Mouse (Mus musculus) forebrain, embryonic 12.5 days (tissue): ENCODE data around the gene Folr2. TPM values are rescaled to one million over a fixed set of nuclear protein-coding genes. Genes with fewer than 3 reads are reported as not detected.

Experiments
- ATAC-seq: fragments of 200-750 bp; cut with Nextera tagmentation; 2 replicates; pipeline ENCODE4 v1.8.0; 2017; ENCODE audit warnings: moderate TSS enrichment; ENCODE audit not compliant: low FRiP score
- H3K27ac ChIP-seq: fragments of 300-500 bp; sonication (generic); 2 replicates; pipeline ENCODE4 v1.5.1; 2016; ENCODE audit warnings: mild to moderate bottlenecking
- H3K27me3 ChIP-seq: fragments of 300-500 bp; sonication (generic); 2 replicates; pipeline ENCODE4 v1.6.1; 2016; ENCODE audit warnings: mild to moderate bottlenecking
- H3K36me3 ChIP-seq: fragments of 300-500 bp; sonication (generic); replicated peaks from 2 replicates; pipeline ENCODE4 v1.6.1; 2016; ENCODE audit warnings: mild to moderate bottlenecking
- H3K4me1 ChIP-seq: fragments of 300-500 bp; sonication (generic); 2 replicates; pipeline ENCODE4 v1.6.1; 2016
- H3K4me2 ChIP-seq: fragments of 300-500 bp; sonication (generic); 2 replicates; pipeline ENCODE4 v1.6.1; 2016; ENCODE audit warnings: mild to moderate bottlenecking, moderate library complexity
- H3K4me3 ChIP-seq: fragments of 300-500 bp; sonication (generic); replicated peaks from 2 replicates; pipeline ENCODE4 v1.5.1; 2016; ENCODE audit warnings: mild to moderate bottlenecking
- H3K9ac ChIP-seq: fragments of 300-500 bp; sonication (generic); 2 replicates; pipeline ENCODE4 v1.6.1; 2016; ENCODE audit warnings: mild to moderate bottlenecking
- H3K9me3 ChIP-seq: fragments of 300-500 bp; sonication (generic); 2 replicates; pipeline ENCODE4 v1.6.1; 2016
- WGBS: fragments of 180-500 bp; shearing (Covaris S2); methylation state at CpG from one replicate; pipeline ENCODE4 v1.1.7; 2016; 5-methylcytosine and 5-hydroxymethylcytosine counted together
- polyA plus RNA-seq: library from polyadenylated mRNA; unstranded; fragments of >200 nt; fragmentation: Nextera tagmentation; extraction: Ambion mirVana; gene quantifications from 2 replicates; pipeline ENCODE4 v1.2.1, GENCODE M21; 2016

Gene Folr2
- polyA plus RNA-seq, 1 experiment from 2014 or later, result 1.9 TPM

DNA sequence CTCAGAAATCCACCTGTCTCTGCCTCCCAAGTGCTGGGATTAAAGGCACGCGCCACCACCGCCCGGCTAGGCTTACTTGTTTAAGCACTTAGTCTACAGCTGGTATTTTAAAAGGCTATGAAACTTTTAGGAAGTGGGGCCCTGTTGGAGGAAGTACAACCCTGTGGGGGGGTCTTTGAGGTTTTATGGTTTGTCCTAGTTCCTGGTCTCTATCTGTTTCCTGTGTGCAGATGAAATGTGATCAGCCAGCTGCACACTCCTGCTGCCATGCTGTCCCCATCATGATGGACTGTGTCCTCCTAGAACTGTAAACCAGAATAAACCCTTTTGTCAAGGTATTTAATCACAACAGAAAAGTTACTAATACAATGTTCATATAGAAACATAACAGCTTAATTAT lies 27.2 kb upstream of the Folr2 start:
- no peak overlapping the region for H3K9ac ChIP-seq
- 97% methylated on average over 4 of the region's 4 CpGs for WGBS
- H3K4me1 ChIP-seq, result no peaks in the 10 kb centered on the region
- ATAC-seq, result no peak
- H3K27me3 ChIP-seq, result 0 out of 2 replicates have a peak, but pooled peaks cover 2% of the 10 kb centered on the region
- H3K4me3 ChIP-seq, result no peak overlapping the region
- H3K27ac ChIP-seq, result no peak overlapping the region
- no peak overlapping the region for H3K4me2 ChIP-seq
- H3K9me3 ChIP-seq, result no peaks in the 10 kb centered on the region
- H3K36me3 ChIP-seq, result no peaks in the 10 kb centered on the region

DNA sequence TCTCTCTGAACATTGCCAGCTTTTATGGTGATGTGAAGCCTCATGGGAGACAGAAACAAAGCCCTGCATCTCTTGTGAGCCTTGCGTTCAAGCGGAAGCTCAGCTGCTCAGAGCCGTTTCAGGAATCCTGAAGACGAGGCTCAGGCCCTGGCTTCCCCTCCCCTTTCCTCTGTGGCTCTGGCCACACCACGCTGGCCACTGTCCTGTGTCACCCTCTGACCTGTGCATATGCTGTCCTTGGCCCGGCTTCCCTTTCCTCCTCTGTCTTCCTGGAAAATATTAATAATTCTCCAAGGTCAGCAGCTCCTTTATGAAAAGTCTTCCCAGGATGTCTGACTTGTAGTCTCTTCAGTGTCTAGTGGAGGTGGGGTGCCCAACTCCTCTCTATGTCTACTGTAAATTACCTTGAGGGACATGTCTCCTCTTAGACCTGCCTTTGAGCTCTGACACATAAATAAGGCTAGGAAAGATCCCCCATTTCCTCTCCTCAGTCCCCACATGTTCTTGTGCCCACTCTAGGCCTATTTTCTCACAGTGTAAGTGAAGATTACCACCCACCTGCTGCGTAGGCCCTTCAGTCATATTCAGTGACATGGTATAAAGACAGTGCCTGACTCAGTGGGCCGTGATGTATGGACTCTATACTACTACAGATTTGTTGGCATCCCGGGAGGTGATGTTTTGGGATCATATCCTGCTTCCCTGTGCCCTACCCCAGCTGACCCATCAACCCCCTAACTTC lies 25.6 kb upstream of the Folr2 start:
- no peaks in the 10 kb centered on the region for H3K27me3 ChIP-seq
- H3K27ac ChIP-seq, result no peak overlapping the region
- no peaks in the 10 kb centered on the region for H3K36me3 ChIP-seq
- H3K4me1 ChIP-seq, result no peaks in the 10 kb centered on the region
- no peak for ATAC-seq
- H3K9ac ChIP-seq, result no peak overlapping the region
- H3K4me2 ChIP-seq, result no peak overlapping the region
- H3K9me3 ChIP-seq, result no peaks in the 10 kb centered on the region
- WGBS, result 69% methylated on average over 9 of the region's 9 CpGs
- H3K4me3 ChIP-seq, result no peak overlapping the region

DNA sequence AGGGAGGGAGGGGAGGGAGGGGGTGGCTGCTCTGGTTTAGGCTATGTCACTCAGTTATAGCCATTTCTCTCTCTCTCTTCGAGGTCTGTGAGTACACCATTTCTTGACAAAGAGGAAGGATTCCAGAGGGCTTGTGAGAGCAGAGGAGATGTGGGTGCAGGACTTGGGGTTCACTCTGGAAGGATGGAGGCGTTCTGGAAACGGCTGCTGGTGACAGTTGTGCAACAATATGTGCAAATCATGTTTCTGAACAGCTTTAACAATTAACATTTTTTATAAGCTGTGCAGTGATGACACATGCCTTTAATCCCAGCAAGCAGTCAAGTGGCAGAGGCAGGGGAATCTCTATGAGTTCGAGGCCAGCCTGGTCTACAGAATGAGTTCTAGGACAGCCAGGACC lies 23.9 kb upstream of the Folr2 start:
- no peaks in the 10 kb centered on the region for H3K4me1 ChIP-seq
- no peak overlapping the region for H3K4me2 ChIP-seq
- no peak overlapping the region for H3K9ac ChIP-seq
- 66% methylated on average over 4 of the region's 4 CpGs for WGBS
- no peak for ATAC-seq
- H3K36me3 ChIP-seq, result no peaks in the 10 kb centered on the region
- H3K27me3 ChIP-seq, result no peaks in the 10 kb centered on the region
- no peak overlapping the region for H3K4me3 ChIP-seq
- H3K9me3 ChIP-seq, result no peaks in the 10 kb centered on the region
- H3K27ac ChIP-seq, result no peak overlapping the region

DNA sequence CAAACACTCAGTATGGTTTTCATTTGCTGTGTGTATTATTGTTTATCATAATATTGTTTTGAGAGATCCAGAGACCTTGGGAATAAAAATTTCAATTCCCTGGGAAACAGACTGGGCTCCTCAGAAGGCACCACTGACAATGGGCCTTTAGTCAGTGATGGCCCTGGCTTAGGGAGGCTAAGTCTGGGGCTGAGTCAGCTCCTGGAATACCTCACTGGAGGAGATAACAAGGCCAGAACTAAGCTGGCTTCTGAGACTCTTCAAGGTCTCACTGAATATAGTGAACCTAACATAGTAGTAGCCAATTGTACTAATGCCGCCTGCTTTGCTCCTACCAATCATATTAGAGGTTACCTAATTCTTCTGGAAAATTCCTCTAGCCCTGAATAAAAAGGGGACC lies 19.0 kb upstream of the Folr2 start:
- WGBS, result 89% methylated on average over 1 of the region's 1 CpGs
- Histone ChIP-seq H3K4me1 (no peaks in the 10 kb centered on the region), H3K4me2 (no peak overlapping the region), H3K9ac (no peak overlapping the region), H3K27ac (no peak overlapping the region), H3K27me3 (no peaks in the 10 kb centered on the region), H3K36me3 (no peaks in the 10 kb centered on the region), H3K4me3 (no peak overlapping the region), H3K9me3 (no peaks in the 10 kb centered on the region)
- no peak for ATAC-seq

DNA sequence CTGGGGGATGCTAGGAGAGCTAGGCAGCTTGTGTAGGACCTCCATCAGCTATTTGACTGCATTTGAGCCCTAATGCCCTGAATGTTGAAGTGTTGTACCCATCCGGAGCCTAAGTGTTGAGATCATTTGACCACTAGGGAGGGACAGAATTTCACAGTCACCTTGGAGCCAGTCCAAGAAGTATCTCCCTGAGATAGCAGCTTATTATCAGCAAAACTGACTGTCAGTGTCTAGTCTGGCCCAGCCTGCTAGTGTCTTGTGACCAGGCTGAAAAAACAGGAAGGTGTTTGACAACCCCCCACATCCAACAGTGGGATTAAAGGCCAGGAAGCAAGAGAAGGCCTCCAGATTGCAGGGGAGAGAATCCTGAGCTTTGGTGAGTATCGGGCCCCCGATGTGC lies 14.3 kb upstream of the Folr2 start:
- no peak for ATAC-seq
- Histone ChIP-seq H3K27me3 (no peaks in the 10 kb centered on the region), H3K4me1 (peaks cover 4% of the 10 kb centered on the region), H3K27ac (no peak overlapping the region), H3K4me2 (no peak overlapping the region), H3K36me3 (no peaks in the 10 kb centered on the region), H3K4me3 (no peak overlapping the region), H3K9ac (no peak overlapping the region), H3K9me3 (no peaks in the 10 kb centered on the region)
- WGBS, result 88% methylated on average over 3 of the region's 3 CpGs

DNA sequence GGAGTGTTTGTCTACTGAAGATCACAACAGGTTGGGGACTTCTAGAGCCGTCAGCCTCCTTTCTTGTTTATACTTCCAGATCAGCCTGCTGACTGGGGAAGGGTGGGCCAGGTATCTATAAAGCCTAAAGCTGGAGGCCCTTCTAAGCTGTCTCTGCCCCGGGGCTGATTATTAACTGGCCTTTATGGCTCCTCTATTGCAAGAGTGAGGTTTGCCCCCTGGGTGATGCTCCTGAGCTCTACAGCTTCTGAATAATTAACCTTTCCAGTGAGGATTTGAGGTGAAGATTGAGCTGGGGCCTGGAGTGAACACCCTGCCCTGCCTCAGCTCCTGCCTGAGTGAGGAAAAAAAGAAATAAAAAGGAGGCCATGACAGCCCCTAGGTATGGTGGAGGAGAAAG lies 13.6 kb upstream of the Folr2 start, which contains the start of gene Folr1:
Folr1 (minus strand) TSS at position 160 of the 400 bp plus-strand sequence.
- ATAC-seq, result no peak
- Histone ChIP-seq H3K4me3 (no peak within 1 kb of the TSS), H3K4me2 (no peak within 1 kb of the TSS), H3K9me3 (no peaks in the 10 kb centered on the region), H3K27me3 (no peaks in the 10 kb centered on the region), H3K4me1 (peaks cover 4% of the 10 kb centered on the region), H3K36me3 (no peaks in the 10 kb centered on the region), H3K9ac (no peak within 1 kb of the TSS), H3K27ac (no peak within 1 kb of the TSS)
- WGBS, result 84% methylated on average over 2 of the region's 2 CpGs

DNA sequence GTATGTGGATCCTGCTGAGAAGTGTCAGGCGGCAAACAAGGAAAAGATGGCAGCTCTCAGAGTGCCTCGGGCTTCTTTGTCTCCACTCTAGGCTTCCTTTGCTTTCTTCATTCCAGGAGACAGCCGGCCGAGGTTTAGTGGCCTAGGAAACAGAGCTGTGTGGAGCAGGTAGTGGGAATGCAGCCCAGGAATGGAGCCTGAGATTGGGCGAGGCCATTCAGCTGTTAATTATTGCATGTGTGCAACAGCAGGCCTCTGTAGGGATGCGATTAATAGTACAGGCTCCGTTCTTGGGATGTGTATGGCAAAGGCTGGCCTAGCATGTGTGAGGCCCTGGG lies 12.1 kb upstream of the Folr2 start:
- no peak overlapping the region for H3K9ac ChIP-seq
- no peak overlapping the region for H3K4me3 ChIP-seq
- no peaks in the 10 kb centered on the region for H3K36me3 ChIP-seq
- no peak for ATAC-seq
- H3K27ac ChIP-seq, result peak overlapping the region; percentile 31
- H3K4me2 ChIP-seq, result no peak overlapping the region
- H3K9me3 ChIP-seq, result no peaks in the 10 kb centered on the region
- 61% methylated on average over 7 of the region's 7 CpGs for WGBS
- no peaks in the 10 kb centered on the region for H3K27me3 ChIP-seq
- H3K4me1 ChIP-seq, result peaks cover 4% of the 10 kb centered on the region

DNA sequence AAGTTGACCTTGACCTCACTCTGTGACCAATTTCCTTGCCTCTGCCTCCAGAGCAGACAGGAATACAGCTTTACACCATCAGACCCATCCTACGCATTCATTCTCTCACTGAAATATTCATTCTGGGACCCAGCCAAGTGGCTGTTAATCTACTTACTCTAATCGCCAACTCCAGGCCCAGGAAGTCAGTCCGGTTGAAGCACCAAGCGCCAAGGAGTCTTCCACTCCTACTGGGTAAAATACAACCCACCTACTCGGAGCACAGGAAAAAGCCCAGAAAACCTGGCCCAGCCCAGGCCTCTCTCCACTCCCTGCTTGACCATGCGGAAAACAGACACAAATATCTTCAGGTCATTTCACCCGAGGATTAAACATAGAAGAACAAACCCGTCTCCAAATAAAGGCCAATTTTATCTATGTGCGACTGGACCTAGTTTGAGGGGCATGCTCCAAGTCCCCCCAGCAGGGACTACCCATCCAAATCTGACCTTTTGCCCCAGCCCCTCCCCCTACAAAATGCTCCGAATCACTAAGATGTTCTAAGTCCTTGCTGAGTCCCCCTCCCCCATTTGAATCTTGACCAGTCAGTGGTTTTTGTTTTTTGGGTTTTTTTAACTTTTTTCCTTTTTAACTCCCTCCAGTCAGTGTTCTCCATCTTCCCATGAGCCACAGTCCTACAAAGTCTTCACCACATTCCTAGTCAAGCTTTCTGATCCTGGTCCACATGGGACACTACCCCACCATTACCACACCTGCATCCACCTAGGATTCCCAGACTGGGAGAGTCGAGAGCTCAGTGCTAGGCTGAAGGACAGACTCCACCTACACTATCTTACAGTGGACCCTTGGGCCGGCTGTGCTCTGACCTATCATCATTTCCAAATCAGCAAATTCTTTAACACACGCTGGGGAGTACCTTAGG lies 11.5 kb upstream of the Folr2 start:
- no peak for ATAC-seq
- Histone ChIP-seq H3K27ac (peak overlapping the region; percentile 31), H3K4me2 (no peak overlapping the region)

DNA sequence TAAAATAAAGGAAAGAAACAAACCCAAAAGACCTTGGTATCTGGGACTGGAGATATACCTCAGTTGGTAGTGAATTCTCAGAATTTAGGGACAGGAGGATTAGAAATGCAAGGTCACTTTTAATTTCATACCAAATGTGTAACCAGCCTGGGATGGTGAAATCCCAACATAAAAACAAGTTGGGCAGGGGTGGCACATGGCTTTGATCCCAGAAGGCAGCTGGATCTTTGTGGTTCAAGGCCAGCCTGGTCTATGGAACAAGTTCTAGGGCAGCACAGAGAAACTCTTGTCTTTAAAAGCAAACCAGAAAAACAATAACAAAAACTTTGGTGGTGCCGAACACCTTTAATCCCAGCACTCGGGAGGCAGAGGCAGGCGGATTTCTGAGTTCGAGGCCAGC lies 10.5 kb upstream of the Folr2 start:
- no peak overlapping the region for H3K27ac ChIP-seq
- H3K9ac ChIP-seq, result no peak overlapping the region
- H3K9me3 ChIP-seq, result no peaks in the 10 kb centered on the region
- no peaks in the 10 kb centered on the region for H3K27me3 ChIP-seq
- 92% methylated on average over 4 of the region's 4 CpGs for WGBS
- peaks cover 4% of the 10 kb centered on the region for H3K4me1 ChIP-seq
- ATAC-seq, result no peak
- H3K4me2 ChIP-seq, result no peak overlapping the region
- H3K36me3 ChIP-seq, result no peaks in the 10 kb centered on the region
- H3K4me3 ChIP-seq, result no peak overlapping the region

More for the DNA sequence above, 11.5 kb upstream of the Folr2 start:
- WGBS, result 53% methylated on average over 13 of the region's 13 CpGs
- Histone ChIP-seq H3K27me3 (no peaks in the 10 kb centered on the region), H3K9me3 (no peaks in the 10 kb centered on the region), H3K4me1 (peaks cover 4% of the 10 kb centered on the region), H3K9ac (no peak overlapping the region), H3K4me3 (no peak overlapping the region), H3K36me3 (no peaks in the 10 kb centered on the region)

DNA sequence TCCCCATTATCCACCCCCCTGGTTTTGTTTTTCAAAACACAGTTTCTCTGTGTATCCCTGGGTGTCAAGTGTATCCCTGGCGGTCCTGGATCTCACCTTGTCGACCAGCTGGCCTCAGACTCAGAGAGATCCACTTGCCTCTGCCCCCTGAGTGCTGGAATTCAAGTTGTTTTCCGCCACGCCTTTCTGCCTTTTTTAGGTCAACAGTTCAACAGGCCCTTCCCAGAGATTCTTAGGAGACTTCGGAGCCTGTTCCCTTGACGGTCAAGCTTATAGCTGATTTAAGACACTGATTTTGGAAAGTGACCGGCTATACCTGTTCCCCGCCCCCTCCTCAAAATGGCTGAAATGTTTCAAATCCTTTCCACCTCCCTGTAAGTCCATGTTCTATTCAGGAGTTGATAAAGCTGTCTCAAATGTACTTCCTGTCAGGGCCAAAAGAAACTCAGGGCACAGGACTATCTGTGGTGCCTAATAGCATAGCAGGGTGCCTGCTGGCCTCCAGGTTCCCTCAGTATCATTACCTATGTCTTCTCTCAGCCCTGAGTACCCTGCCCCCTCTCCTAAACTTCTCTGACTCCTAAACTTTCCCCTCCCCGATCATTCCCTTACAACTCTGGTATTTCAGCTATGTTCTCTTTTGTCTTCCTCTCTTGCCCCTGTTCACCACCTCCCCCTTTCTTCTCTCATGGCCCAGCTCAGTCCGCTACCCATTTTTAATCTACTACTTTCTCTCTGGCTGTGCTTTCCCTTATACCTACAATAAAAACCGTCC lies 9.7 kb upstream of the Folr2 start:
- Histone ChIP-seq H3K4me2 (no peak overlapping the region), H3K36me3 (no peaks in the 10 kb centered on the region), H3K9me3 (no peaks in the 10 kb centered on the region), H3K27me3 (no peaks in the 10 kb centered on the region), H3K9ac (no peak overlapping the region), H3K4me3 (no peak overlapping the region), H3K4me1 (peaks cover 4% of the 10 kb centered on the region), H3K27ac (no peak overlapping the region)
- WGBS, result 74% methylated on average over 11 of the region's 11 CpGs
- ATAC-seq, result no peak

DNA sequence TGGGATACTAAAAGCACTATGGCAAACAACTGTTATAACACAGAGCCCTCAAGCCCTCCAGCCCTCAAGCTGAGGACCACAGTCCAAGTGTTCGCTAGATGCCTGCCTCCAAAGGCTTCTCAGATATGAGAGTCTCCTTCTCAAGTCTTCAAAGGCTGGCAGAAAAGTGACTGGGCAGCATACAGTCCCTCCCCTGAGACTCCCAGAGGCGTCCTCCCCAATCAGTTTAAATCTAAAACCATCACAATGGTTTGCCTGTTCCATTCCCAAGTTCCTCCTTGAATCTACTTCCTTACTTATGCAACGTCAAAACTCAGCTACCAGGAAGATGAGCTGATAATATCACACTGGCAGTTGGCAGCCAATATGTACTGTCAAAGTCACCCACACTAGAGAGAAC lies 6.4 kb upstream of the Folr2 start, which contains the start of gene Anapc15:
Anapc15 (plus strand) TSS at position 301 of the 400 bp plus-strand sequence.
- no peaks in the 10 kb centered on the region for H3K27me3 ChIP-seq
- no peak within 1 kb of the TSS for H3K4me3 ChIP-seq
- H3K4me1 ChIP-seq, result no peaks in the 10 kb centered on the region
- H3K36me3 ChIP-seq, result no peaks in the 10 kb centered on the region
- no peak for ATAC-seq
- WGBS, result 90% methylated on average over 3 of the region's 3 CpGs
- H3K9me3 ChIP-seq, result no peaks in the 10 kb centered on the region
- H3K4me2 ChIP-seq, result no peak within 1 kb of the TSS
- no peak within 1 kb of the TSS for H3K27ac ChIP-seq
- H3K9ac ChIP-seq, result no peak within 1 kb of the TSS

DNA sequence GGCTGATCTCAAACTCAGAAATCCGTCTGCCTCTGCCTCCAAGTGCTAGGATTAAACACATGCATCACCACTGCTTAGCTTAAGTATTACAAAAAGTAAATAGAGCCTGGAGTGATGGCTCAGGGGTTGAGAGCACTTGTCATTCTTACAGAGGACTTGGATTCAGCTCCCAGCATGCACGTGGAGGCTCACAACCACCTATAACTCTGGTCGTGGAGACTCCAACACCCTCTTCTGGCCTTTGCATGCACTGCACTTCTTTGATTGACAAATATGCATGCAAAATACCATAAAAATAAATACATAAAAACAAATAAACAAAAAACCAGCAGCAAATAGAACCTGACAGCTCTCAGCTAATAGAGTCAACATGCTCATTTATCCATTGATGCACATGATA lies 5.3 kb upstream of the Folr2 start:
- Histone ChIP-seq H3K4me1 (no peaks in the 10 kb centered on the region), H3K4me2 (no peak overlapping the region), H3K27me3 (no peaks in the 10 kb centered on the region), H3K27ac (no peak overlapping the region), H3K36me3 (no peaks in the 10 kb centered on the region), H3K4me3 (no peak overlapping the region), H3K9ac (no peak overlapping the region), H3K9me3 (no peaks in the 10 kb centered on the region)
- WGBS, result 72% methylated on average over 3 of the region's 3 CpGs
- ATAC-seq, result no peak
